Mouse (Mus musculus): ENCODE results near the gene Med13l. TPM values are rescaled to one million over a fixed set of nuclear protein-coding genes. Genes with fewer than 3 reads are reported as not detected.

Gene Med13l
- polyA plus RNA-seq, 1 experiment from 2014 or later = 13.9 TPM

DNA sequence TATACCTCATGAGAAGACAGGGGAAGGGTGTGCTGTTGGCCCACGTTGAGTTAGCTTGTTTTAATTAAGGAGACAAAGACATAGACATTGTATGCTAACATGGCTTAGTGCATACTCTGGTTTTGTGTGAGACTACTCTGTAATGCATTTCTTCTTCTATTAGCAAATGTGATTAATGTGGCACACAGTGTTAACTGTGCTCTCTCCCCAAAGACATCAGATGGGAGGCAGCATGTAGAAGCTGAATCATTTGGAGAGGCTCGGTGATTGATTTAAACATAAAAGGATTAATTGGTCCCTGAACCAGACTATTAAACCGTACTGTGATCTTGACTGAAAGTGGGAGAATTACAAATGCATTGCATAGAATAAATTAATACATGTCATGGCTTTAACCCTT, 145.9 kb downstream of the Med13l start:
- no peak for DNase-seq (ENCODE audit: low spot score)
- 80% methylated on average over 3 of the region's 3 CpGs for WGBS
- H3K4me1 ChIP-seq = peaks cover 42% of the 10 kb centered on the region
- H3K9me3 ChIP-seq (replicated peaks) = no peaks in the 10 kb centered on the region
- no peak overlapping the region for H3K27ac ChIP-seq
- no peaks in the 10 kb centered on the region for H3K36me3 ChIP-seq
- no peak overlapping the region for H3K4me3 ChIP-seq
- no peaks in the 10 kb centered on the region for H3K27me3 ChIP-seq (ENCODE audit: low read depth, poor library complexity, severe bottlenecking)

DNA sequence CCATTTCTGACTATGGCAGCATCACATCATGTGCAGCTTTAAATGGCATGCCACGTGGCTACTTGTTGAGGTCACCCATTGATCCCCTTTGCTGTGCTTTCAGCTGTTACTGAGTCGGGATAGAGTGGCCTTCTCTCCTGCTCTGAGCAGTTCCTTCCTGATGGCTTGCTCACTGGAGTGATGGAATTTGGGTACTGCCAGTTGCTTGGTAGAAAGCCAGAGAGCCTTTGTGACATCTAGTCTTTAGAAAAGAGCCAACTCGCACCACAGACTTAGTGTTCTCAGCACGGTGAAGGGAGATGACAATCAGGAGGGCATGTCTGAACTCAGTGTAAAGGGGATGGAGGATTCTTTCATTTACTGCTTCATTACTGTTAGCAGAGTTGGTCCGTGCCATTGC, 147.0 kb downstream of the Med13l start:
- no peaks in the 10 kb centered on the region for H3K9me3 ChIP-seq (replicated peaks)
- H3K36me3 ChIP-seq = no peaks in the 10 kb centered on the region
- peaks cover 36% of the 10 kb centered on the region for H3K4me1 ChIP-seq
- 80% methylated on average over 5 of the region's 5 CpGs for WGBS
- no peaks in the 10 kb centered on the region for H3K27me3 ChIP-seq (ENCODE audit: low read depth, poor library complexity, severe bottlenecking)
- no peak for DNase-seq (ENCODE audit: low spot score)
- H3K27ac ChIP-seq = no peak overlapping the region
- no peak overlapping the region for H3K4me3 ChIP-seq

DNA sequence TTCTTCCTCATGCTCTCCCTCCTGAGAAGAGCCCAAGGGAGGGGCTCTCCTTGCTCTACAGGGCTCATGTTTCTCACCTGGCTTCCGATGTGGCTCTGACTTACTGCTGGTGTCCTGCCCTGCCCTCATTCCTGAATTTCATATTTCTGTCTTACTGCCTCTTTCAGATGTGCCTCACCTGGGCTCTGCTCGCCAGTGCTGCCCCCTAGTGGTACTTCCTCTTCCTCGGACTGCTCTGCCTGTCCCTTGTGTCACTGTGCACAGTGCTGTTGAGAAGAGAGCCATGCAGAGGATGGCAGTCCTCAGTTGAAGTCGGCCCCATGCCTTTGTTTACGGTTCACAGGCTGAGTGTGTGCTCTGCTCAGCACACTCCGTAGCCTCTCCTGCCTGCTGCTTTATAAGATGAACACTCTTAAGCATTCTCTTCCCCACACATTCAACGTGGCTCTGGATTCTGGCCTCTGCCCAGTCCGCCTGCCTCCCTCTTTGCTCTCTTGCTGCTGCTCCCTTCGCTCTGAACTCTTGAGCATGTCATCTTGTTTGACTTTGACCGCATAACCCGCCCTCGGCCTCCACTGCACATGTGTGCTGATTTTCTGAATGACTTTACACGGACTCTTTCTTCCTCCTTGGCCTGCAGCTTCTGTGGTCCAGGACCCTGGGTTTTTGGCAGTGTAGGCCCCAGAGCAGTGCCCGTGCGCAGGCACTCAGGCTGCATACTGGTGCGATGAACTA, 147.9 kb downstream of the Med13l start:
- 75% methylated on average over 16 of the region's 16 CpGs for WGBS
- Histone ChIP-seq H3K36me3 (no peaks in the 10 kb centered on the region), H3K9me3 (replicated peaks) (no peaks in the 10 kb centered on the region), H3K4me1 (peaks cover 31% of the 10 kb centered on the region), H3K27me3 (ENCODE audit: low read depth, poor library complexity, severe bottlenecking) (no peaks in the 10 kb centered on the region), H3K4me3 (no peak overlapping the region), H3K27ac (no peak overlapping the region; the same call in 1 of the 2 replicates)
- DNase-seq (ENCODE audit: low spot score) = peak; percentile 83

DNA sequence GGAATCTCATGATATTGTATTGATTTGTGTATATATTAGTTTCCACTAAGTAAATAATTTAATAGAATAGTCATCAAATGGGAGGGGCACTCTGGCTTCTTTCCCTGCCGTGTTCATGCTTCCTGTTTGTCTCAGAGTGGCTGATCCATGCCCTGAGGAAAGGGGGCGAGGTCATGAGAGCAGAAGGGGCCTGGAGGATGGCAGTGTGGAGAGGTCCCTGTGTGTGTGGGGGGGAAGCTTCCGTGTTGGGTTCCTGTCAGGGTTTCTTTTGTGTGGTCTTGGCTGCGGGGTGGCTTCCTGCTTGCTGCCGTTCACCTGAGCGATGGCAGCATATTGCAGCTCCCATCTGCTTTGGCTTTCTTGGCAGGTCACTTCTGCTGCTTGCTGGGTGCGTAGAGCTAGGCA, 149.4 kb downstream of the Med13l start:
- 80% methylated on average over 7 of the region's 7 CpGs for WGBS
- peaks cover 31% of the 10 kb centered on the region for H3K4me1 ChIP-seq
- H3K4me3 ChIP-seq = no peak overlapping the region
- H3K27ac ChIP-seq = no peak overlapping the region
- no peaks in the 10 kb centered on the region for H3K27me3 ChIP-seq (ENCODE audit: low read depth, poor library complexity, severe bottlenecking)
- H3K36me3 ChIP-seq = no peaks in the 10 kb centered on the region
- DNase-seq (ENCODE audit: low spot score) = no peak
- H3K9me3 ChIP-seq (replicated peaks) = no peaks in the 10 kb centered on the region

DNA sequence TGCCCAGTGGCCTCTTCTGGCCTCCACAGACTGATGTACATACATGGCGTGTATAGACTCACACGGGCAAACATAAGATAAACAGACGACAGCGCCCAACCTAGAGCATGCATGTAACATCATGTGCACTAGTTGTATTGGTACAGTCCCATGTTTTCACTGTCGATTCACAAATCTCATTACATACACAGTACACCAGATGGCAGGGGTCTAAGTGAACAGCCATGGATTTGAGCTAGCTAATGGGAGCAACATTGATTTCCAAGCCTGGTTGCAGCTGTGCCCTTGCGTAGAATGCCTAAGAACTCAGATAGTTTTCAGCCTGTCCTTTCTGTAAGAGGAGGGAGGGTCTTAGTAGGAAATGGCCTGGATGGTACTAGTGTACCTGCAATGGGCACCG, 155.0 kb downstream of the Med13l start:
- Histone ChIP-seq H3K27ac (no peak overlapping the region), H3K4me1 (peaks cover 19% of the 10 kb centered on the region)

DNA sequence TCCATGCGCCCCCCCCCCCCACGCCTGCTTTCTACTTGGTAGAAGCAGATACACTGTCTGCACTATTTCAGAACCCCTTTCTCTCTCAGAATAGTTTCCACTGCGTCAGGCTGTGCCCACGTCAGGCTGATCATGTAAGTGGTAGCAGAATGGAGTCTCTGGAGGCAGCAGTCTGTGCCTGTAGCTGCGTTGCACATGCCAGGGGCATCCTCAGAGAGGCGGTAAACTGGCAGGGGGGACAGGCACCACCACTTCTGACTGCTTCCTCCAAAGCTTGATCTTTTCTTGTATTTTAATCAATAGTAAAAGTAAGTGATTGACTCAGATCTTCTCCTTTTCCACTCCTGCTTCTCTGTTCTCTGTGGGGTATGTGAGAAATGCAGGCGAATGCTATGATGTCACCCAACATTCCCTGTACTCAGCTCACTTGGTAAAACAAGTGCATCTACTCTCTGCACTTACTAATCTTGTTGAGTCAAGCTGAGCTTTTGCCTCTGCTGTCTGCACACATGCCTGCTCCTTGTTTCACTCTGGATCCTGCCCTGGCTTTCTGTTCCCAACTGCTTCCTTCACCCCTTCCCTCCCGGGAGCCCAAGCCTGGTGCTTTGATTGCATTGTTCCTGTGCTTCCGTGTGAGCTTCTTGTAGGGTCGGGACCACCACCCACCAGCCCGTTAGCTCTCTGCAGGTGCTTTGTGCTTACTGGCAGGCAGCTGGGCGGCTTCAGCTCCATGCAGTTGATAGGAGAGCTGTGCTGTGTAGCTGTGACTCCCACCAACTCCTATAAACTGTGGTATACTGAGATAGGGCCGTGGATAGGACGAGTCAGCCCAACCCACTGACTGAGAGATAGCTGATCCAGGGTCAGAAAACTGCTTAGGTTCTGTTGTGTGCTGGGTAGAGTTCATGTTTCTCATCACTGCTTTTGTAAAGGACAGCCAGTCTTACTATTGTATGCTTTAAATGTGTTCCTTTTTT, 156.1 kb downstream of the Med13l start:
- H3K4me1 ChIP-seq = peaks cover 14% of the 10 kb centered on the region
- H3K27ac ChIP-seq = no peak overlapping the region
- 70% methylated on average over 14 of the region's 14 CpGs for WGBS
- H3K4me3 ChIP-seq = no peak overlapping the region
- no peaks in the 10 kb centered on the region for H3K9me3 ChIP-seq (replicated peaks)
- peaks cover 4% of the 10 kb centered on the region for H3K36me3 ChIP-seq
- no peak for DNase-seq (ENCODE audit: low spot score)
- H3K27me3 ChIP-seq (ENCODE audit: low read depth, poor library complexity, severe bottlenecking) = no peaks in the 10 kb centered on the region

More for the DNA sequence above, 155.0 kb downstream of the Med13l start:
- no peak overlapping the region for H3K4me3 ChIP-seq
- H3K36me3 ChIP-seq = no peaks in the 10 kb centered on the region
- no peaks in the 10 kb centered on the region for H3K9me3 ChIP-seq (replicated peaks)
- H3K27me3 ChIP-seq (ENCODE audit: low read depth, poor library complexity, severe bottlenecking) = no peaks in the 10 kb centered on the region
- WGBS = 95% methylated on average over 7 of the region's 7 CpGs
- DNase-seq (ENCODE audit: low spot score) = no peak

DNA sequence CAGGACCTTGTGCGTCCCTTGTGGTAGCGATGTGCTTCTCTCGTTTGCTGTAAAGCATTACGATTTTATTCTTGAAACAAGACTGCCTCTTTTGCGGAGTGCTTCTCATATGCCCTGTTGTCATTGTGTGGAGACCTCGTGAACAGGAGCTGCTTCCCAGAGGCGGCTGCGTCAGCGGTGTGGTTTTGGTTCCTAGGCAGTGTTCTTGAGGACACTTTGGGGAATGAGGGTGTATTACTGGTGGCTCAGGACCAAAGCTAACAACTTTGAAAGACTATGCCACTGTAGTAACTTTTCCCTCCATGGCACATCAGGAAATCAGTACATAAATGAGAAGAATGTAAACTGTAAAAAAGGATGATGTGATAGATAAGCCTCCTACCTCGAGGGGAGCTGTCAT, 157.0 kb downstream of the Med13l start:
- DNase-seq (ENCODE audit: low spot score) = no peak
- WGBS = 87% methylated on average over 10 of the region's 10 CpGs
- Histone ChIP-seq H3K36me3 (peaks cover 13% of the 10 kb centered on the region), H3K9me3 (replicated peaks) (no peaks in the 10 kb centered on the region), H3K4me3 (no peak overlapping the region), H3K4me1 (peaks cover 14% of the 10 kb centered on the region), H3K27me3 (ENCODE audit: low read depth, poor library complexity, severe bottlenecking) (no peaks in the 10 kb centered on the region), H3K27ac (no peak overlapping the region)

DNA sequence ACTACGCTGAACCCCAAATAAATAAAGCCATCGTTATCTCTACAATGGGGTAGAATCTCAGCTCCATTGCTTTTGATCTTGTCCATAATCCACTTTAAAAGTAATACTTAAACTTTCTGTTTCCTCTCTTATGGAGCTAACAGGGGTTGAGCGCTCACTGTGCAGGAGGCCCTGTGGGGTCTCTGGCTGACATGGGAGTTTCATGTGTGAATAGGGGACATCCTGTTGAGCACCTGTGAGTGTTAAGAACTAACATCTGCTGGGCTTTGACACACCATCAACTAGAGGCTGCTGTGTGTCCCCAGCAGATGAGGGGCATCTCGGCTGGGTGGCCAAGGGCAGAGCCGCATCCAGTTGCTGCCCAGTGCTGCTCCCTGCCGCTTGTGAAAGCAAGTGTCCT, 157.6 kb downstream of the Med13l start:
- peak overlapping the region; percentile 33; the same call in 1 of the 2 replicates for H3K27ac ChIP-seq
- DNase-seq (ENCODE audit: low spot score) = no peak
- H3K4me3 ChIP-seq = no peak overlapping the region
- H3K9me3 ChIP-seq (replicated peaks) = no peaks in the 10 kb centered on the region
- peaks cover 14% of the 10 kb centered on the region for H3K4me1 ChIP-seq
- H3K36me3 ChIP-seq = peaks cover 17% of the 10 kb centered on the region
- no peaks in the 10 kb centered on the region for H3K27me3 ChIP-seq (ENCODE audit: low read depth, poor library complexity, severe bottlenecking)
- 87% methylated on average over 6 of the region's 6 CpGs for WGBS

DNA sequence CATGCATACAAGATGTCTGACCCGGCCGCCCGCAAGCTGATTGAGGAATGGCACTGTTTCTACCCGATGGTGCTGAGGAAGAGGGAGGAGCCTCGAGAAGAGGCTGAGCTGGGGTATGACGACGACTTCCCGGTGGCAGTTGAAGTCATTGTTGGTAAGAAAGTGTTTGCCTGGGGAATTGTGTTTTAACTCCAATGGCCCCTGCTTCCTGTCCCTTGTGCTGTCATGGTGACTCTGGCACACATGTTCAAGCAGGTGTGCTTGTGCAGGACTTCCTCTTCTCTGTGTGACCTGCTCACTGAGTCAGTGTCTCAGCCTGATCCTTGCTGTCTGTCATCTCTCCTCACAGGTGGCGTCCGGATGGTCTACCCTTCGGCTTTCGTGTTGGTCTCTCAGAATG, 160.9 kb downstream of the Med13l start:
- Histone ChIP-seq H3K36me3 (peaks cover 47% of the 10 kb centered on the region), H3K27me3 (ENCODE audit: low read depth, poor library complexity, severe bottlenecking) (no peaks in the 10 kb centered on the region), H3K4me1 (peaks cover 10% of the 10 kb centered on the region), H3K4me3 (no peak overlapping the region), H3K27ac (no peak overlapping the region), H3K9me3 (replicated peaks) (no peaks in the 10 kb centered on the region)
- no peak for DNase-seq (ENCODE audit: low spot score)
- WGBS = 87% methylated on average over 12 of the region's 12 CpGs

DNA sequence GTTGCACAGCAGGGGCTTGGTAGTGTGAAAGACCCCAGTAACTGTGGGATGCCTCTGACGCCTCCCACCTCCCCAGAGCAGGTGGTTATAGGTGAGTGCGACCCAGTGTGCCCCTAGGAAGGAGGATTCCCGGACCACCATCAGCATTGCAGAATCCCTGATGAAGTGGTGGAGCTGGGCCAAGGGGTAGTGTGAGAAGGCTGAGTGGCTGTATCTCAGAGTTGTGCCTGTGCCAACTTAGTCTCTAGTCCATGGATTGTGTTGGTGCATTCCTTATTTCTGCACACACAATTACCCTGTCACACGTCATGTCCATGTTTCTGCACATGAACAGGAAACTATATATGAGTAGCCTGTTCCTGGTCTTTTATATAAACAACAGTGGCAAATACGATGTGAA, 161.4 kb downstream of the Med13l start:
- Histone ChIP-seq H3K36me3 (peaks cover 51% of the 10 kb centered on the region), H3K27ac (no peak overlapping the region), H3K4me3 (no peak overlapping the region), H3K9me3 (replicated peaks) (no peaks in the 10 kb centered on the region), H3K27me3 (ENCODE audit: low read depth, poor library complexity, severe bottlenecking) (no peaks in the 10 kb centered on the region), H3K4me1 (peaks cover 5% of the 10 kb centered on the region)
- WGBS = 98% methylated on average over 5 of the region's 5 CpGs
- DNase-seq (ENCODE audit: low spot score) = no peak

DNA sequence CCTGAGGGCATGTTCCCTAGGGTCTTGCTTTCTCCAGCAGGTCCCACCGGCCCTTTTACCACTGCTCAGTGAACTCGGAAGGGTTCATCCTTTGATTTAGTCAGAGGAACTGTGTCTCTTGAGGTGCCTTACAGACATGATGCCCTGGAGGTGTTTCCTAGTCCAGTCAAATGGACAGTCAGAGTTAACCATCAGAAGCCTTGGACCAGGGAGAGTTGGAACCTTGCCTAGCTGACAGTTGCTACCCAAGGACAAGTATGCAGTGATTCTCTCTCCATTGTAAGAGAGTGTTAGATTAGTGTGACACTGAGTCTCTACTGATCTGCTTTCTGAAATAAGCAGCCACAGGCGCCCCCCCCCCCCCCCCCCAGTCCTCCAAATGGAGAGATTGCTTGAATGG, 162.0 kb downstream of the Med13l start:
- H3K27me3 ChIP-seq (ENCODE audit: low read depth, poor library complexity, severe bottlenecking) = no peaks in the 10 kb centered on the region
- 79% methylated on average over 3 of the region's 3 CpGs for WGBS
- H3K9me3 ChIP-seq (replicated peaks) = no peaks in the 10 kb centered on the region
- peaks cover 4% of the 10 kb centered on the region; the same call in 1 of the 2 replicates for H3K4me1 ChIP-seq
- no peak for DNase-seq (ENCODE audit: low spot score)
- H3K27ac ChIP-seq = no peak overlapping the region
- no peak overlapping the region for H3K4me3 ChIP-seq
- H3K36me3 ChIP-seq = peaks cover 57% of the 10 kb centered on the region

DNA sequence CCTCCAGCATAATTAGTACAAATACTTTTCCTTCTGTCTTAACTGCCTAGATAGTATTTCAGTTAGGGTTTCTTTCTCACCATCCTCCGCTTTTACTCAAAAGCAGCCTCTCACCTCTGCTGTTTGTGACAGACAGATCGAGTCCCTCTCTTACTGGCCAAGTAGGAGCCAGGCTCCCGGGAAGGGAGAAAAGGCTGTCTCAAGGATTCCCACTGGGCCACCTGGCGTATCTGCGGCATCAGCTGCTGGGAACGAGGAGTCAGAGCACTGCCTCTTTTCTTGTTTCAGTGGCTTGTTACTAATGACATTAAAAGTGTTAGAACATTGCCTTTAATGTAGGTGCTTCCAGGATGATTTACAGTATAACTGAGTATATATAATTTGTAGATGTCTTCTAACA, 164.9 kb downstream of the Med13l start:
- no peaks in the 10 kb centered on the region for H3K4me1 ChIP-seq

DNA sequence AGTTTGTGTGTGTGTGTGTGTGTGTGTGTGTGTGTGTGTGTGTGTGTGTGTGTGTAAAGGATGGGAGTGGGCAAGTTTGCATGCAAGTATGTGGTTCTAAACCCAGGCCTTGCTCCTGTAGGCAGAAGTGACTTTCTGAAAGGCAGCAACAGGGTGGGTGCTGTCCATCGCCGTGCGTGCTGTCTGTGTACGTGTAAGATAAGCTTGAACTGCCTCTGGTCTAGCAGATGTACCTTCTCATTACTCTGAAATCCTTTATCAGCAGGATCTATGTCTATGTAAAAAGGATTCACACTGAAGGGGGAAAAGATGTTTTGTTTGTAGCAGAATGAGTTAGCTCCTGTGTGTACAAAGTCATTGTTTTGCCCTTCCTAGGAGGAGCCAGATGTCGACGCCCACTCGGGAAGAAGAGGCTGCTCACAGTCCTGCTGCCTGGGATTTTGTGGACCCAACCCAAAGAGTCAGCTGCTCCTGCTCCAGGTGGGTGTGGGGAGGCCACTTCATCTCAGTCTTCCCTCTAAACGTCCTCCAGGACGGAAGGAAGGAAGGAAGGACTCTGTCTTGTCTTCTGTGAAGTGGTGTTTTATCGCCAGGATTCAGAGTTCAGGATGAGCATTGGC, 165.5 kb downstream of the Med13l start:
- Histone ChIP-seq H3K4me1 (no peaks in the 10 kb centered on the region), H3K27me3 (ENCODE audit: low read depth, poor library complexity, severe bottlenecking) (no peaks in the 10 kb centered on the region), H3K9me3 (replicated peaks) (no peaks in the 10 kb centered on the region), H3K27ac (no peak overlapping the region), H3K4me3 (no peak overlapping the region), H3K36me3 (peaks cover 93% of the 10 kb centered on the region)
- DNase-seq (ENCODE audit: low spot score) = no peak
- 88% methylated on average over 10 of the region's 10 CpGs for WGBS

More for the DNA sequence above, 164.9 kb downstream of the Med13l start:
- H3K4me3 ChIP-seq = no peak overlapping the region
- DNase-seq (ENCODE audit: low spot score) = no peak
- H3K36me3 ChIP-seq = peaks cover 87% of the 10 kb centered on the region
- H3K9me3 ChIP-seq (replicated peaks) = no peaks in the 10 kb centered on the region
- no peaks in the 10 kb centered on the region for H3K27me3 ChIP-seq (ENCODE audit: low read depth, poor library complexity, severe bottlenecking)
- no peak overlapping the region for H3K27ac ChIP-seq
- WGBS = 79% methylated on average over 6 of the region's 6 CpGs
